Mouse (Mus musculus): ENCODE measurements around the gene Dnajb4. TPM values are rescaled to one million over a fixed set of nuclear protein-coding genes. Genes with fewer than 3 reads are reported as not detected.
"Not testable (repeated sequence)": the region's sequence is repeated elsewhere in the genome, so short reads cannot be mapped to it uniquely, and the experiment has no call there.

Dnajb4 gene
- polyA plus RNA-seq, 1 experiment from 2014 or later, result 26.5 TPM

- WGBS, result 86% methylated on average over 16 of the region's 16 CpGs
- not testable (repeated sequence) for H3K4me1 ChIP-seq (ENCODE audit: control insufficient read depth, insufficient read depth, low read length); H3K27ac ChIP-seq (ENCODE audit: low read depth, low read length); H3K36me3 ChIP-seq (ENCODE audit: control insufficient read depth, insufficient read depth, low read length); DNase-seq (ENCODE audit: low spot score); H3K4me2 ChIP-seq (ENCODE audit: low read depth); H3K27me3 ChIP-seq (ENCODE audit: control insufficient read depth, insufficient read depth, low read length); H3K4me3 ChIP-seq (ENCODE audit: low read depth, low read length); H3K9ac ChIP-seq (ENCODE audit: low read length); H3K9me3 ChIP-seq (ENCODE audit: control insufficient read depth, low read length); ATAC-seq (ENCODE audit: insufficient read depth, low FRiP score, low TSS enrichment)
Measured at GRCm38 (mm10) chr3:152136106-152136505, 74.0 kb downstream of the Dnajb4 start.

GRCm38 (mm10) chr3:152133621-152134020 is 76.5 kb downstream of the Dnajb4 start:
- H3K27me3 ChIP-seq (ENCODE audit: control insufficient read depth, insufficient read depth, low read length), result no peaks in the 10 kb centered on the region
- DNase-seq (ENCODE audit: low spot score), result no peak
- ATAC-seq (ENCODE audit: insufficient read depth, low FRiP score, low TSS enrichment), result no peak
- H3K27ac ChIP-seq (ENCODE audit: low read depth, low read length), result no peak overlapping the region
- 88% methylated on average over 9 of the region's 9 CpGs for WGBS
- H3K4me2 ChIP-seq (ENCODE audit: low read depth), result no peak overlapping the region
- no peak overlapping the region for H3K4me3 ChIP-seq (ENCODE audit: low read depth, low read length)
- no peaks in the 10 kb centered on the region for H3K4me1 ChIP-seq (ENCODE audit: control insufficient read depth, insufficient read depth, low read length)
- H3K36me3 ChIP-seq (ENCODE audit: control insufficient read depth, insufficient read depth, low read length), result no peaks in the 10 kb centered on the region
- H3K9me3 ChIP-seq (ENCODE audit: control insufficient read depth, low read length), result no peaks in the 10 kb centered on the region
- no peak overlapping the region for H3K9ac ChIP-seq (ENCODE audit: low read length)

- Histone ChIP-seq H3K4me2 (ENCODE audit: low read depth) (no peak overlapping the region), H3K4me3 (ENCODE audit: low read depth, low read length) (no peak overlapping the region), H3K9me3 (ENCODE audit: control insufficient read depth, low read length) (no peaks in the 10 kb centered on the region), H3K27ac (ENCODE audit: low read depth, low read length) (no peak overlapping the region), H3K4me1 (ENCODE audit: control insufficient read depth, insufficient read depth, low read length) (no peaks in the 10 kb centered on the region), H3K9ac (ENCODE audit: low read length) (no peak overlapping the region), H3K36me3 (ENCODE audit: control insufficient read depth, insufficient read depth, low read length) (no peaks in the 10 kb centered on the region), H3K27me3 (ENCODE audit: control insufficient read depth, insufficient read depth, low read length) (no peaks in the 10 kb centered on the region)
- DNase-seq (ENCODE audit: low spot score) (no peak), ATAC-seq (ENCODE audit: insufficient read depth, low FRiP score, low TSS enrichment) (no peak)
- 78% methylated on average over 4 of the region's 4 CpGs for WGBS
Measured at GRCm38 (mm10) chr3:152130963-152131362, 79.1 kb downstream of the Dnajb4 start.

GRCm38 (mm10) chr3:152129426-152129825 is 80.7 kb downstream of the Dnajb4 start:
- ATAC-seq (ENCODE audit: insufficient read depth, low FRiP score, low TSS enrichment); H3K27me3 ChIP-seq (ENCODE audit: control insufficient read depth, insufficient read depth, low read length); H3K27ac ChIP-seq (ENCODE audit: low read depth, low read length); H3K4me3 ChIP-seq (ENCODE audit: low read depth, low read length); H3K36me3 ChIP-seq (ENCODE audit: control insufficient read depth, insufficient read depth, low read length); H3K4me2 ChIP-seq (ENCODE audit: low read depth); DNase-seq (ENCODE audit: low spot score); H3K9me3 ChIP-seq (ENCODE audit: control insufficient read depth, low read length); H3K9ac ChIP-seq (ENCODE audit: low read length); H3K4me1 ChIP-seq (ENCODE audit: control insufficient read depth, insufficient read depth, low read length): not testable (repeated sequence)
- 93% methylated on average over 4 of the region's 4 CpGs for WGBS

- WGBS, result 76% methylated on average over 7 of the region's 7 CpGs
- Histone ChIP-seq H3K36me3 (ENCODE audit: control insufficient read depth, insufficient read depth, low read length) (no peaks in the 10 kb centered on the region), H3K4me2 (ENCODE audit: low read depth) (no peak overlapping the region), H3K4me1 (ENCODE audit: control insufficient read depth, insufficient read depth, low read length) (no peaks in the 10 kb centered on the region), H3K4me3 (ENCODE audit: low read depth, low read length) (no peak overlapping the region), H3K27me3 (ENCODE audit: control insufficient read depth, insufficient read depth, low read length) (no peaks in the 10 kb centered on the region), H3K9me3 (ENCODE audit: control insufficient read depth, low read length) (no peaks in the 10 kb centered on the region), H3K27ac (ENCODE audit: low read depth, low read length) (no peak overlapping the region), H3K9ac (ENCODE audit: low read length) (no peak overlapping the region)
- ATAC-seq (ENCODE audit: insufficient read depth, low FRiP score, low TSS enrichment), result no peak
- DNase-seq (ENCODE audit: low spot score), result no peak
Measured at GRCm38 (mm10) chr3:152128631-152129030, 81.5 kb downstream of the Dnajb4 start.

Other genes with a start within 250 kb of the Dnajb4 start
- 1.1 and 1.6 TPM in 2 replicates for gene Gipc2, start 44.1 kb downstream of the Dnajb4 start, polyA plus RNA-seq (2014; fragmentation: Nextera tagmentation; extraction: Ambion mirVana)
- gene Fubp1, start 120 bp upstream of the Dnajb4 start, polyA plus RNA-seq (2014; fragmentation: Nextera tagmentation; extraction: Ambion mirVana), result 399 and 403 TPM in 2 replicates
- gene Nexn, start 56.0 kb upstream of the Dnajb4 start, polyA plus RNA-seq (2014; fragmentation: Nextera tagmentation; extraction: Ambion mirVana), result 5.9 and 6.0 TPM in 2 replicates
- gene Miga1, start 130.1 kb upstream of the Dnajb4 start, polyA plus RNA-seq (2014; fragmentation: Nextera tagmentation; extraction: Ambion mirVana), result 19.4 and 20.6 TPM in 2 replicates
- 81.3 and 81.9 TPM in 2 replicates for gene Usp33, start 136.2 kb upstream of the Dnajb4 start, polyA plus RNA-seq (2014; fragmentation: Nextera tagmentation; extraction: Ambion mirVana)
- 59.4 and 64.6 TPM in 2 replicates for gene Zzz3, start 185.2 kb upstream of the Dnajb4 start, polyA plus RNA-seq (2014; fragmentation: Nextera tagmentation; extraction: Ambion mirVana)